Mouse (Mus musculus) forebrain, embryonic 15.5 days (tissue): Measurements from ENCODE around the gene Plekho2. TPM values are rescaled to one million over a fixed set of nuclear protein-coding genes. Genes with fewer than 3 reads are reported as not detected.

ENCODE experiments used
- ATAC-seq: fragments of 200-750 bp; cut with Nextera tagmentation; replicated peaks from 2 replicates; pipeline ENCODE4 v1.8.0; 2017; ENCODE audit warnings: mild to moderate bottlenecking, moderate TSS enrichment, moderate library complexity
- H3K27ac ChIP-seq: fragments of 300-500 bp; sonication (generic); replicated peaks from 2 replicates; pipeline ENCODE4 v1.5.1; 2015; ENCODE audit warnings: mild to moderate bottlenecking, inconsistent platforms
- H3K27me3 ChIP-seq: fragments of 300-500 bp; sonication (generic); 2 replicates; pipeline ENCODE4 v1.6.1; 2015; ENCODE audit warnings: inconsistent platforms
- H3K36me3 ChIP-seq: fragments of 300-500 bp; sonication (generic); 2 replicates; pipeline ENCODE4 v1.6.1; 2015; ENCODE audit warnings: mild to moderate bottlenecking, inconsistent platforms
- H3K4me1 ChIP-seq: fragments of 300-500 bp; sonication (generic); 2 replicates; pipeline ENCODE4 v1.6.1; 2015; ENCODE audit warnings: inconsistent platforms
- H3K4me2 ChIP-seq: fragments of 300-500 bp; sonication (generic); replicated peaks from 2 replicates; pipeline ENCODE4 v1.6.1; 2015; ENCODE audit warnings: mild to moderate bottlenecking, inconsistent platforms
- H3K4me3 ChIP-seq: fragments of 300-500 bp; sonication (generic); 2 replicates; pipeline ENCODE4 v1.5.1; 2015; ENCODE audit warnings: mild to moderate bottlenecking, inconsistent platforms
- H3K9ac ChIP-seq: fragments of 300-500 bp; sonication (generic); replicated peaks from 2 replicates; pipeline ENCODE4 v1.6.1; 2015; ENCODE audit warnings: mild to moderate bottlenecking, inconsistent platforms
- H3K9me3 ChIP-seq: fragments of 300-500 bp; sonication (generic); 2 replicates; pipeline ENCODE4 v1.6.1; 2016; ENCODE audit warnings: inconsistent platforms
- whole genome bisulfite sequencing: fragments of 180-500 bp; shearing (Covaris S2); methylation state at CpG from one replicate; pipeline ENCODE4 v1.1.7; 2015; ENCODE audit warnings: mixed read lengths; 5-methylcytosine and 5-hydroxymethylcytosine counted together
- polyA plus RNA-seq: library from polyadenylated mRNA; unstranded; fragments of >200 nt; fragmentation: Nextera tagmentation; extraction: Ambion mirVana; gene quantifications from 2 replicates; pipeline ENCODE4 v1.2.1, GENCODE M21; 2015

Plekho2 gene
- polyA plus RNA-seq = 5.1 and 5.2 TPM in 2 replicates

GRCm38 (mm10) chr9:65579781-65580371 lies at the start of gene Plekho2:
Plekho2 (minus strand) TSS chr9:65580040.
- H3K27ac ChIP-seq = peak within 1 kb of the TSS; percentile 71
- peak; percentile 94 for ATAC-seq

GRCm38 (mm10) chr9:65629025-65629766 lies 49.4 kb upstream of the Plekho2 start, which contains the start of gene Rbpms2:
Rbpms2 (plus strand) TSS chr9:65629648.
- Histone ChIP-seq H3K27me3 (peaks cover 45% of the 10 kb centered on the region), H3K4me3 (peak within 1 kb of the TSS; percentile 77), H3K9ac (peak within 1 kb of the TSS; percentile 55), H3K27ac (no peak within 1 kb of the TSS), H3K4me2 (peak within 1 kb of the TSS; percentile 100), H3K36me3 (no peaks in the 10 kb centered on the region), H3K9me3 (no peaks in the 10 kb centered on the region), H3K4me1 (peaks cover 20% of the 10 kb centered on the region)
- 1% methylated on average over 36 of the region's 40 CpGs for WGBS
- ATAC-seq = no peak

More at GRCm38 (mm10) chr9:65579781-65580371, at the start of gene Plekho2:
- H3K4me1 ChIP-seq = peaks cover 22% of the 10 kb centered on the region
- H3K4me2 ChIP-seq = peak within 1 kb of the TSS; percentile 59
- H3K9me3 ChIP-seq = no peaks in the 10 kb centered on the region
- H3K9ac ChIP-seq = peak within 1 kb of the TSS; percentile 50
- no peaks in the 10 kb centered on the region for H3K27me3 ChIP-seq
- H3K4me3 ChIP-seq = peak within 1 kb of the TSS; percentile 50
- under 1% methylated on average over 43 of the region's 45 CpGs for WGBS
- H3K36me3 ChIP-seq = no peaks in the 10 kb centered on the region

GRCm38 (mm10) chr9:65624266-65624665 lies 44.4 kb upstream of the Plekho2 start:
- Histone ChIP-seq H3K27me3 (peaks cover 15% of the 10 kb centered on the region), H3K9me3 (no peaks in the 10 kb centered on the region), H3K27ac (no peak overlapping the region), H3K9ac (no peak overlapping the region), H3K4me1 (peaks cover 5% of the 10 kb centered on the region), H3K4me2 (no peak overlapping the region), H3K4me3 (no peak overlapping the region), H3K36me3 (no peaks in the 10 kb centered on the region)
- WGBS = 81% methylated on average over 2 of the region's 2 CpGs
- no peak for ATAC-seq

GRCm38 (mm10) chr9:65622826-65623225 lies 43.0 kb upstream of the Plekho2 start:
- Histone ChIP-seq H3K4me2 (no peak overlapping the region), H3K27me3 (peaks cover 7% of the 10 kb centered on the region; the same call in 1 of the 2 replicates), H3K27ac (no peak overlapping the region), H3K9ac (no peak overlapping the region), H3K9me3 (no peaks in the 10 kb centered on the region), H3K4me3 (no peak overlapping the region), H3K36me3 (no peaks in the 10 kb centered on the region), H3K4me1 (no peaks in the 10 kb centered on the region)
- WGBS = 91% methylated on average over 5 of the region's 5 CpGs
- no peak for ATAC-seq

DNA sequence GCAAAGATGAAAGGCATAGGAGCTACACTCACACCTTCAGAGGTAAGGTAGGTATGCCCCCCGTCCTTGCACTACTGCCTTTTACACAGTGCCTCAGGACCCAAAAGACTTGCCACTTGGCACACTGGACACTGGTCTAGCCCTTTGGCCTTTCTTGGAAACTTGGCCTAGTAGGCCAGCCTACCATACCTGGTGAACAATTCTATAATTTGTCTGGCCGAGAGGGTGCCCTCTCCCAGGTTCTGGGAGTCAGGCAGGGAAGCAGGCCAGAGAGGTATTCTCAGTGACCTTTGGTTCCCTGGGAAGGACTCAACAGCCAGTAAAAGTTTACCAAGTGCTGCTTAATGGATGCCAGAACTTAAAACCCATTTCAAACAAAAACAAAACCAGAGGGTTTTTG lies 41.8 kb upstream of the Plekho2 start:
- 81% methylated on average over 2 of the region's 2 CpGs for WGBS
- Histone ChIP-seq H3K9me3 (no peaks in the 10 kb centered on the region), H3K4me2 (no peak overlapping the region), H3K4me3 (no peak overlapping the region), H3K9ac (no peak overlapping the region), H3K27me3 (no peaks in the 10 kb centered on the region), H3K4me1 (no peaks in the 10 kb centered on the region), H3K36me3 (no peaks in the 10 kb centered on the region), H3K27ac (no peak overlapping the region)
- no peak for ATAC-seq

DNA sequence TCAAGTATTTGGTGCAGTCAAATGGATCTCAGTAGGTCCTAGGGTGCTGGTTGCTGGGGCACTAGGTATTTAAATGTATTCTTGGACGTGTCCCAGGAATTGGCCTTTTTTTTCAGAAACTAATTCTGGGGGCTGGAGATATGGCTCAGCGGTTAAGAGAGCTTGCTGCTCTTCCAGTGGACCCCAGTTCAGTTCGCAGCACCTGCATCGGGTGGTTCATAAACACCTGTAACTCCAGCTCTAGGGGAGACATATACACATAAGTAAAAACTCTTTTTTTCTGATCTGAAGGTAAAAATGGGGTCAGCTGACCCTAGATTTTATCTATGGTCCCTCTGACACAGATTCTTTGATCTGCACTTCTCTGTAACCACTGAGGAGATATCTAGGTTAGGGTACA lies 41.4 kb upstream of the Plekho2 start:
- Histone ChIP-seq H3K36me3 (no peaks in the 10 kb centered on the region), H3K9ac (no peak overlapping the region), H3K4me2 (no peak overlapping the region), H3K27ac (no peak overlapping the region), H3K4me3 (no peak overlapping the region), H3K27me3 (no peaks in the 10 kb centered on the region), H3K4me1 (no peaks in the 10 kb centered on the region), H3K9me3 (no peaks in the 10 kb centered on the region)
- WGBS = 89% methylated on average over 4 of the region's 4 CpGs
- no peak for ATAC-seq

DNA sequence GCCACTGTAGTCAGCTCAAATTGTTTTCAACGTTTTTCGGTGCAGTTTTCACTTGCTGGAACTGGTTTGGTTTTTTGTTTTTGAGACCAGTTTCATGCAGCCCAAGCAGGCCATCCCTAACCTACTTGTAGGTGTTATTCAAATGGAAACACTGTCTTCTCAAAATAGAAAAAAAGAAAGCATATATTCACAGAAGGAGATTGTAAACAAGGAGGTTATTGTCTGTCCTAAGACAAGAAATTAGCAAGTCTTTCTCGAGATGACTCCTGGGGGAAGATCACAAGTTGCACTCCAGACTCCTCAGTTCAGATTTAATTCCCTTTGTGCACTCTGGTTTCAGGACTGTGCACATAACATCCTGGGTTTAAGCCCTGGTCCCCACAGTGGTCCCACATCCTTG lies 39.5 kb upstream of the Plekho2 start:
- no peaks in the 10 kb centered on the region for H3K36me3 ChIP-seq
- 63% methylated on average over 3 of the region's 3 CpGs for WGBS
- H3K9me3 ChIP-seq = no peaks in the 10 kb centered on the region
- H3K4me2 ChIP-seq = no peak overlapping the region
- H3K27ac ChIP-seq = no peak overlapping the region
- no peak for ATAC-seq
- no peaks in the 10 kb centered on the region for H3K4me1 ChIP-seq
- H3K27me3 ChIP-seq = no peaks in the 10 kb centered on the region
- no peak overlapping the region for H3K4me3 ChIP-seq
- no peak overlapping the region for H3K9ac ChIP-seq

DNA sequence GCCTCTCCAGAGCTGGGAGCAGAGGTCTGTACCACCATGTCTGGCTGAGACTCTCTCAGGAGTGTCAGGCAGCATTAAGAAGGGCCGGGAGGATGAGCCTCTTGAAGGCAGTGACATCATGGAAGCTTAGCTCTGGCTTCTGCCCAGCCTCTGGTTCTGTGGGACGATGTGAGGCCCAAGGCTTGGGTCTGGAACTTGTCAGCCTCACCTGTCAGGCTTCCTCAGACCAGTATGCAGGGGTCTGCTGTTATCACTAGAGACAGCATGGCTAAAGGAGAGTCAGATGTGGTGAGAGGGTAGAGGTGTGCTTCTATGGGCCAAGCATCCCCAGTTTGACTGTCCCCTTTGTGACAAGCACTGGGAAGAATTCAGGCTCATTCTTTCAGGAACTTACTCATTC lies 33.3 kb upstream of the Plekho2 start:
- Histone ChIP-seq H3K27ac (no peak overlapping the region), H3K4me2 (no peak overlapping the region), H3K27me3 (no peaks in the 10 kb centered on the region), H3K4me3 (no peak overlapping the region), H3K4me1 (no peaks in the 10 kb centered on the region), H3K36me3 (no peaks in the 10 kb centered on the region), H3K9me3 (no peaks in the 10 kb centered on the region), H3K9ac (no peak overlapping the region)
- WGBS = 74% methylated on average over 2 of the region's 2 CpGs
- no peak for ATAC-seq

GRCm38 (mm10) chr9:65611969-65612486 lies 32.2 kb upstream of the Plekho2 start:
- Histone ChIP-seq H3K9ac (no peak overlapping the region), H3K4me2 (no peak overlapping the region)

GRCm38 (mm10) chr9:65607120-65607519 lies 27.3 kb upstream of the Plekho2 start:
- Histone ChIP-seq H3K4me1 (peaks cover 3% of the 10 kb centered on the region; the same call in 1 of the 2 replicates), H3K27me3 (no peaks in the 10 kb centered on the region), H3K4me3 (no peak overlapping the region), H3K9me3 (no peaks in the 10 kb centered on the region), H3K9ac (no peak overlapping the region), H3K36me3 (no peaks in the 10 kb centered on the region), H3K4me2 (no peak overlapping the region), H3K27ac (no peak overlapping the region)
- WGBS = 50% methylated on average over 2 of the region's 2 CpGs
- no peak for ATAC-seq

More at GRCm38 (mm10) chr9:65611969-65612486, 32.2 kb upstream of the Plekho2 start:
- Histone ChIP-seq H3K4me3 (no peak overlapping the region), H3K9me3 (no peaks in the 10 kb centered on the region), H3K4me1 (no peaks in the 10 kb centered on the region), H3K36me3 (no peaks in the 10 kb centered on the region), H3K27me3 (no peaks in the 10 kb centered on the region), H3K27ac (no peak overlapping the region)
- no peak for ATAC-seq
- 93% methylated on average over 5 of the region's 5 CpGs for WGBS

GRCm38 (mm10) chr9:65606321-65607109 lies 26.7 kb upstream of the Plekho2 start:
- no peak overlapping the region for H3K9ac ChIP-seq
- H3K9me3 ChIP-seq = no peaks in the 10 kb centered on the region
- H3K4me2 ChIP-seq = no peak overlapping the region
- no peak for ATAC-seq
- H3K27me3 ChIP-seq = no peaks in the 10 kb centered on the region
- H3K4me3 ChIP-seq = no peak overlapping the region
- H3K36me3 ChIP-seq = no peaks in the 10 kb centered on the region
- no peak overlapping the region for H3K27ac ChIP-seq
- WGBS = 40% methylated on average over 9 of the region's 9 CpGs
- peaks cover 3% of the 10 kb centered on the region; the same call in 1 of the 2 replicates for H3K4me1 ChIP-seq
